Mouse (Mus musculus): ENCODE data around the gene Cdh26.

DNA sequence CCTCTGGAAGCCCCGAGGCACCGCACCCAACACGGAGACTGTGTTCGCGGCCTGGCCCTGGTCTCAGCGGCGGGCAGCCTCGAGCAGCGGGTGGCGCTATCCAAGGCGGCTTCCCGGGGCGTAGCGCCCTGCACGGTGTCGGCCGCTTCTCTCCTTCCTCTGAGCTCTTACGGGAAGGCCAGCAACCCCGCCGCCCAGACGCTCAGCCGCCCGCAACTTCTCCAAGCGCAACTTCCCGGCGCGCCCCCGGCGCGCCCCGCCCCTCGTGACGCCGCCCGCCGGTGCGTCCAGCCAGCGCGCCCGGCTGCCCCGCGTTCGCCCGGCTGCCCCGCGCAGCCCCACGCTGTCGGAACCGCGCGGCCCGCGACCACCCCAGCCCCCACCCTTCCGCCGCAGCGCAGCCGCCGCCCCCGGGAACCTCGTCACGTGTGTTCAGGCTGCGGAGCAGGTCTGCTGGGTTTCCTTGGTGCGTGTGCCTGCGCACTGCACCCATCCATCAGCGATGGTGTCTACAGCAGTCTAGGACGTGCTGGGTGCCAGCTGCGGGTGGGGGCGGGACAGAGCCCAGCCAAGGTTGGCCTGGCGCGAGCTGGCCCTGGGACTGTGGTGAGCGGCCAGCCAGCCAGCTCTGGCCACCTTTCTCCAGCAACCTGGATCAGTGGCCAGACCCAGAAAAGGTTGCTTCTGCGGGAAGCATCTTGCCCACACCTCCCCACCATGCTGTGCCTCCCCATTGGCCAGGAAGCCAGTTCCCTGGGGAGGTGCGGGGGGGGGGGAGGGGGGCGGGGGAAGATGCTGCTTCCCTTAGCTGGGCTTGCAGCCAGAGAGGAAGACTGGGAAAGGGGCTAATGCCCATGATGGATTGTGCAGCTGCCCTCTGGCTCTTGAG is 15.8 kb upstream of the Cdh26 start, which contains the start of the genes Ppp1r3d and Fam217b:
- TF ChIP-seq CTCF (IDR thresholded peaks at IDR 0.05; ENCODE audit: borderline replicate concordance, control insufficient read depth, extremely low read depth, insufficient read depth, low read length, poor library complexity) (no peak), POLR2A (IDR thresholded peaks at IDR 0.05; ENCODE audit: control insufficient read depth, extremely low read depth, insufficient read depth, low read length, poor library complexity) (no peak)

Measured in thymus, adult 2 months (tissue).